Mouse (Mus musculus): ENCODE measurements at regions not wholly inside any gene's neighbourhood (a gene's known extent, or its start where the extent isn't known, plus 50 kb on each side); places are given as distances from the start of the nearest gene placed in this dataset.

GRCm38 (mm10) chr10:53435181-53435874 lies 55.6 kb upstream of the Cep85l start:
- TF ChIP-seq CHD2 (IDR thresholded peaks at IDR 0.05; ENCODE audit: low read depth, low read length): no peak
- TF ChIP-seq ZC3H11A (IDR thresholded peaks at IDR 0.05; ENCODE audit: borderline replicate concordance, low read depth, low read length): no peak
- no peak for TF ChIP-seq MAFK (IDR thresholded peaks at IDR 0.05; ENCODE audit: insufficient read depth, low read depth, low read length)
- TF ChIP-seq HCFC1 (IDR thresholded peaks at IDR 0.05; ENCODE audit: borderline replicate concordance, insufficient read depth, low read length): no peak
- TF ChIP-seq ZNF384 (IDR thresholded peaks at IDR 0.05; ENCODE audit: low read depth, low read length): no peak
